Mouse (Mus musculus) macrophage (primary cell): Measurements from ENCODE around the gene Itga1. TPM values are rescaled to one million over a fixed set of nuclear protein-coding genes. Genes with fewer than 3 reads are reported as not detected.

Experiments used
- H3K27ac ChIP-seq: fragments of 350-480 bp; formaldehyde crosslinking; 2 replicates; pipeline ENCODE4 v1.9.0; 2021
- H3K36me3 ChIP-seq: fragments of 350-480 bp; formaldehyde crosslinking; 2 replicates; pipeline ENCODE4 v1.9.0; 2021; ENCODE audit errors: inconsistent target
- H3K4me3 ChIP-seq: fragments of 350-480 bp; formaldehyde crosslinking; 2 replicates; pipeline ENCODE4 v1.9.0; 2021; ENCODE audit errors: inconsistent target
- H3K79me2 ChIP-seq: fragments of 350-480 bp; formaldehyde crosslinking; 2 replicates; pipeline ENCODE4 v1.9.0; 2021; ENCODE audit errors: inconsistent target
- WGBS: methylation state at CpG from one replicate; pipeline ENCODE4 v1.1.7; 2026; ENCODE audit warnings: inconsistent platforms; ENCODE audit not compliant: missing documents; 5-methylcytosine and 5-hydroxymethylcytosine counted together
- polyA plus RNA-seq: library from polyadenylated mRNA; stranded (reverse); fragments of 250-400 nt; gene quantifications from 3 replicates; pipeline ENCODE4 v1.2.4, GENCODE M21; 2018; ENCODE audit warnings: inconsistent platforms

The Itga1 gene
- polyA plus RNA-seq, 1 experiment from 2014 or later = 0.33 TPM

DNA sequence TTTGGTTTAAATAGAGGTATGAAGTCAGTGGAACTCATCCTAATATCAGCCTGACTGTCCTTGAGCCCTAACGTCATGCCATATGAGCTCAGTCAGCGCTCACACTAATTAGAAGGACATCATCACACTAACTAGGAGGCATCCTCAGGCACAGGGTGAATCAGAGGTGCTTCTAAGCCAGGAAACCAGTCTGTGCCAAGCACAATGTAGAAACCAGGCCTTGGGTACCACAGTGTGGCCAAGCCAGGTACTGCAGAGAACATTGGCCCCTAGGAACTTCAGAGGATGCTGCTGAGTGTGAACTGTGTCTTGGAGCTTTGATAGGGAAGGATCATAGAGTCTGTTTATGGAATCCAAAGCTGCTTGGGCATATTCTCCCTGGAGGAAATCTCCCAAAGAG is 137.5 kb downstream of the Itga1 start:
- H3K36me3 ChIP-seq = no peaks in the 10 kb centered on the region
- H3K4me3 ChIP-seq = no peak overlapping the region
- WGBS = 64% methylated on average over 2 of the region's 2 CpGs
- no peaks in the 10 kb centered on the region for H3K79me2 ChIP-seq
- no peak overlapping the region for H3K27ac ChIP-seq

DNA sequence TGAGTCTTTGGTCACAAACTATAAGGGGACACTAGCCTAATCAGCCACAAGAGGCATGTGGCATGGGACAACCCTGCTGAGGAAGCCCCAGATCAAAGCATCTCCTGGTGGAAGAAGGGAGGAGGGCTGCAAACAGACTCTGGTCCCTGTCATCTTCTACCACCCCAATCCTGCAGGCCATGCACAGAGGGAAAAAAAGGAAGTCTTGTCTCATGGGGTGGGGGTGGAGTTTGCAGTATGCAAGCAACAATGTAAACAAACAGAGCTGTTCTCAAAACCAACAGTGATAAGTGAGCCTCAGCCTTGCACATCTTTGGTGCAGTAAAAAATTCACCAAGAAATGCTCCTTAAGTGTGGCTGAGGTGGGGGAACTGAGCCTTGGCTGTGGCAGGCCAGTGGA is 147.2 kb downstream of the Itga1 start:
- H3K27ac ChIP-seq = no peak overlapping the region
- H3K36me3 ChIP-seq = no peaks in the 10 kb centered on the region
- H3K79me2 ChIP-seq = no peaks in the 10 kb centered on the region
- H3K4me3 ChIP-seq = no peak overlapping the region

DNA sequence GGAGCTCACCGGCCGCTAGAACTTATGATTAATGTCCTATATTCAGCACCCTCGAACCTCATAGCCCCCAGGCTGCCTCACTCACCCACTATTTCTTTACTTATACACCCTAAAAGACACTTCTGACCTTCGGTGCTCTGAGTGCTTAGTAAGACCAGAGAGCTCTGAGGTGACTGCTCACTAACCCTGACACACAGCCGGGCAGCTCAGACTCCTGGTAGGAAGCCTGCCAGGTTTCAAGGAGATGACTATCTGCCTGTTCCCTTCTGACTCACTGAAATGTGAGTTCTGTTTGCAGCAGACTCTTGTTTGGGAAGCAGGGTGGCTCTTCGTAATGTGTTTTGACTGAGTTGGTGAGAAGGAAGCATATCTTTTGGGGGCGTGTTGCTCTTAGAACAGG is 168.2 kb downstream of the Itga1 start:
- Histone ChIP-seq H3K4me3 (no peak overlapping the region), H3K79me2 (no peaks in the 10 kb centered on the region), H3K27ac (no peak overlapping the region), H3K36me3 (no peaks in the 10 kb centered on the region)
- 61% methylated on average over 7 of the region's 7 CpGs for whole genome bisulfite sequencing

DNA sequence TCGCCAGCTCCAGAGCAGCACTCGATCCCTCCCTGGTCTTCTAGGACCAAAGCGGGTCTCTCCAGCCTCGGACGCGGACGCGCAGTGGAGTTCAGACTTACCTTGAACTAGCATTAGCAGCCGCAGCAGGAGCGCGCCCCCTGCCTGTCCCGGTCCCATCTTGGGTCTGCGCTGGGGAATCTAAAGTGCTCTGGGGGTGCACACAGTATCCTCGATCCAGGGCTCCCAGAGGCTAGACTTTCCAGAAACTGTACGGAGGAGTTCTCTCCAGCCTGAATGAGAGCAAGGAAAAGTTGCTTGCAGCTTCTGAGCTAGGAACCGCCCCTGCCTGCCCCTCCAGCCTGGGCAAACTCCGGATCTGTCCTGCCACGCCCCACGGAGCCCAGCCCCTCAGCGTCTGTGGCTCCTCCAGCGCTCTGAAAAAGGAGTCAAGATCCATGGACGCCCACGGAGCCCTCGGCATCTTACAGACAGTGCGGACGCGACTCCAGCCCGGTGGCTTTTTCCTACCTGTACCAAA is 169.9 kb downstream of the Itga1 start, which contains the start of gene Itga2:
Gene Itga2, minus strand, starts transcription at position 326 of the 520 bp plus-strand sequence.
- Histone ChIP-seq H3K4me3 (peak within 1 kb of the TSS; percentile 28), H3K36me3 (no peaks in the 10 kb centered on the region), H3K27ac (no peak within 1 kb of the TSS), H3K79me2 (no peaks in the 10 kb centered on the region)
- WGBS = 2% methylated on average over 28 of the region's 28 CpGs

DNA sequence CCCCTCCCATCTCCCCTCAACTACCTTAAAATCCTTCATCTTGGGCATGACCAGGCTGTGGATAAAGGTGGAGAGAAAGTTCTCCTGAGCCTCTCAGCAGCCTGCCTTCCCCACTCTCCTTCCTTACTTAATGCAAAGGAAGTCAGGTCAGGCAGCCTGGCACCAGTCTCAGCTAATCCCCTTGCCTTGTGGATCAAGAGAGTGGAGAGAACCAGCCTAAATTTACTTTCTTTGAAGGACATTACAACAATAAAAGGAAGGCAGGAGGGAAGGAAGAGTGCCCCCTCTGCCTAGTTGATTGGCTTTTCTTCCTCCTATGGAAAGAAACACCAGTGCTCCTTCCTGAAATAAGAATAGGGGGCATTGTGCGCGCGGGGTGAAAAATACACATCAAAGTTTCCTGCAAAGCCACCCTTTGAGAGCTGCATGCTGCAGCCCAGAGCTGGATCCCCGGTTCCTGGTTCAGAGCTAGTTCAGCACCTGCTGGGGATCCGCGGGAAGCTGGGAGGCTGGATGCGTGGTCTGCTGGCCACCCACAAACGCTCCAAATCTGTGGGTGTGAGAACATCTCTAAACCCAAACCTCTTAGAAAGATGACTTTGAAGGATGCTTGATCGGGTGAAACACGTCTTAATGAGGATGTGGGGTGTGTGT is 170.6 kb downstream of the Itga1 start:
- no peaks in the 10 kb centered on the region for H3K36me3 ChIP-seq
- H3K79me2 ChIP-seq = no peaks in the 10 kb centered on the region
- no peak overlapping the region for H3K27ac ChIP-seq
- peak overlapping the region; percentile 28; the same call in 1 of the 2 replicates for H3K4me3 ChIP-seq
- WGBS = 0% methylated on average over 7 of the region's 10 CpGs

DNA sequence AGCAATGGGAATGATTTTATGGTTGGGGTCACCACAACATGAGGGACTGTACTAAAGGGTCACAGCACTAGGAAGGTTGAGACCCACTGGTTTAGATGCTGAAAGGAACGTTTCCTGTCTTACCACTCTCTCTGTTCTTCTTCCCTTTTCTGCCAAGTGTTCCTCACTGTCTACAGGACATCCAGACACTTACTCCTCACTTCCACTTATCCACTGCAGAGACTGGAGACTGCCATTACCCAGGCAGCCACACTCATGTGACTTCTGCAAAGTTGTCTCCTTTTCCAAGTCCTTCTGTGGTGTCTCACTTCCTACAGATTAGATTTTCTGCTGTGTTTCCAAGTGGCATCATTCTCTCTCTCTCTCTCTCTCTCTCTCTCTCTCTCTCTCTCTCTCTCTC is 177.0 kb downstream of the Itga1 start:
- Histone ChIP-seq H3K4me3 (no peak overlapping the region), H3K79me2 (no peaks in the 10 kb centered on the region), H3K36me3 (no peaks in the 10 kb centered on the region), H3K27ac (no peak overlapping the region)
- WGBS = 0% methylated on average over 1 of the region's 1 CpGs

DNA sequence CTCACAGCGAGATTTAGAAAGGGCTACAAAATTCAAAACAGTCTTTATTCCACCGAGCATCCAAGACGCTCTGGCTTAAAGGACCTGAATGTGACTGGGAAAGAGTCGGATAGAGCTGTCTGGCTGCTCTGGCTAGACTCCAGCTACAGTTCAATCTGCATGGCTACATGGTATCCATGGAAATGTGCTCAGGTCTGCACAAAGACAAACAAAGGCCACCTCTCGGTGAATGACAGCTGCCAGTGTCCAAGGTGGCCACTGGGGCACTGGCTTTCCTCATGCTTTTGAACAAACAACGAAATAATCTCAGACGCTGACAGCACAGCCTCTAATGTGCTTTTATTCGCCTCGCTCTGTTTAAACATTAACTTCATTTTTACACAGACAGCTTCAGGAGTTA is 178.4 kb downstream of the Itga1 start:
- H3K4me3 ChIP-seq = no peak overlapping the region
- H3K36me3 ChIP-seq = no peaks in the 10 kb centered on the region
- no peak overlapping the region for H3K27ac ChIP-seq
- 97% methylated on average over 9 of the region's 9 CpGs for WGBS
- H3K79me2 ChIP-seq = no peaks in the 10 kb centered on the region

DNA sequence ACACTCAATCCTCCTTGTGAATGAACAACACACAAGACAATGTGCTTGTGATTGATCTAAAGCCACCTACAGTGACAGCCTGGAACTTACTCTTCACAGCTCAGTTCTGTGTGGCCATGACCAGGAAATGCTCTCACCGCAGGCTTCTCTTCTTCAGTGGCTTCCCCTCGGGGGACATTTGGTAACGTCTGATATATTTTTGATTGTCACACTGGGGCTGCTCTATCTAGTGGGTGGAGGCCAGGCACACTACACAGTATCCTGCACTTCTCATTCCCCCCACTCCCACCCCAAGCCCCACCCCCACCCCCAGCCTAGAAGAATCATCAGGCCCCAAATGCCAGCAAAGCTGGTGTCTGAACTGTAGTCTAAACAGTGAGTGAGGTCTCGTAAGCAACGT is 186.0 kb downstream of the Itga1 start:
- no peak overlapping the region for H3K27ac ChIP-seq
- 10% methylated on average over 3 of the region's 5 CpGs for WGBS
- H3K79me2 ChIP-seq = no peaks in the 10 kb centered on the region
- no peak overlapping the region for H3K4me3 ChIP-seq
- no peaks in the 10 kb centered on the region for H3K36me3 ChIP-seq

DNA sequence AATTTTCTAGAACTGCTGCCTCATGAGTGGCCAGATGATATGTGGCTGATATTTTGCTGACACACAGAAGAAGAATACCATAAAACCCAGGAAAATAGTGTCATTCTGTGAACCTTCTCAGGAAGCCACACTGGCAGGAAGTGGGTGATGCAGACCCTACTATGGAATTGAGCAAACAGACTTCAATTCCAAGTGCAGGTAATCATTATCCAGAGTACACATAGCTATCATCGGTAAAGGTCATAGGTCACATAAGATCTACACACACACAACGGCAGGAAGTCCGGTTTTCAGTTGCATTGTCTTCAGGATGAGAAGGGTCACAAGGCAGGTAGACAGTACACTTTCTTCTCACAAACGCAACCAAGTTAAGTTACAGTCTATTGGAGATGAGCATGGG is 186.8 kb downstream of the Itga1 start:
- Histone ChIP-seq H3K4me3 (no peak overlapping the region), H3K36me3 (no peaks in the 10 kb centered on the region), H3K79me2 (no peaks in the 10 kb centered on the region), H3K27ac (no peak overlapping the region)
- WGBS = 78% methylated on average over 3 of the region's 4 CpGs

DNA sequence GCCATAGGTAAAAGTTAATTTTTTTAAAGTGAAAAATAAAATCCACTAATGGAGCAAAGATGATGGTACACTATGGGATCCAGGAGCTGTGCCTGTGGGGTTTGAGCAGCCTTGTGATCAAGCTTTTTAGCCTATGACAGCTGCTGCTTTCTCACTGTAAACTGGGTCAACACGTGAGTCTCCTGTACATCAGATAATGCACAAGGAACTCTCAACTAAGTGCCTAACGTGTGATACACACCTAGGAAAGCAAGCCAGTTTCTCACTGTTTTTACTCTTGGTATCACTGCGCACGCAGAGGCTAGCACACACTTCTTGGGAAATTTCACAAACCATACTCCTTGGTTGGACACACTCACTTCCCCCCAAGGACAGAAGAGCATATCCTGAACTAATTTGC is 187.2 kb downstream of the Itga1 start:
- 46% methylated on average over 4 of the region's 4 CpGs for WGBS
- Histone ChIP-seq H3K4me3 (no peak overlapping the region), H3K27ac (no peak overlapping the region), H3K36me3 (no peaks in the 10 kb centered on the region), H3K79me2 (no peaks in the 10 kb centered on the region)

DNA sequence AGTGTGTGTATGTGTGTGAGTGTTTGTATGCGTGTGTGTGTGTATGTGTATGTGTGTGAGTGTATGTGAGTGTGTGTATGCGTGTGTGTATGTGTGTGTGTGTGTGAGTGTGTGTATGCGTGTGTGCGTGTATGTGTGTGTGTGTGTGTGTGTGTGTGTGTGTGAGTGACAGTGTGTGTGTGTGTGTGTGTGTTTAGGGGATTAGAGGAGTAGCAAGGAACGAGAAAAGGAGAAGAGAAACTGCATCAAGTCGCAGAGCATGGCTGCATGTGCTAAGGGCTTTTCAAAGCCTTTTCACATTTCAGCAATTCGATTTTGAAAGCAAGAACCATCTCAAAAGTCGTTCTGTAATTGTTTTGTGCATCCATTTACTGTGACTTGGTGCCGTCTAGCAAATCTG is 191.1 kb downstream of the Itga1 start:
- Histone ChIP-seq H3K27ac (no peak overlapping the region), H3K79me2 (no peaks in the 10 kb centered on the region), H3K36me3 (no peaks in the 10 kb centered on the region), H3K4me3 (no peak overlapping the region)
- WGBS = 52% methylated on average over 9 of the region's 9 CpGs

DNA sequence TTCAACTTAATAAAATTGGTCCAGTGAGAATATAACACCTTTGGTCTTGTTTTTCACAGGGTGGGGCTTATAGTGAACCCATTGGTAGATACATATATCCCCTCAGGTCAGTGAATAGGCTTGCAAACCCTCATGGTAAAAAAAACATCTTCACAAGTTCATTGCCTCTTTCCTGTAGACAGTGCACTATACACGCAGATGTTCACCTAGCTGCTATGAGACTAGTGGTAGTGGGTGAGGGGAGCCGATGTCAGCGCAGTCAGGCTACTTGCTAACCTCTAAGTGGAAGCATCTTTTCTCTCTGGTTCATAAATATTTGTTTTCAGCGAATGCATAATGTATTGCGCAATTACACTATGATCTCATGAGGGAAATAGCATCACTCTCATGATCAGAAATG is 192.2 kb downstream of the Itga1 start:
- 90% methylated on average over 5 of the region's 5 CpGs for WGBS
- H3K4me3 ChIP-seq = no peak overlapping the region
- no peaks in the 10 kb centered on the region for H3K36me3 ChIP-seq
- no peak overlapping the region for H3K27ac ChIP-seq
- no peaks in the 10 kb centered on the region for H3K79me2 ChIP-seq

DNA sequence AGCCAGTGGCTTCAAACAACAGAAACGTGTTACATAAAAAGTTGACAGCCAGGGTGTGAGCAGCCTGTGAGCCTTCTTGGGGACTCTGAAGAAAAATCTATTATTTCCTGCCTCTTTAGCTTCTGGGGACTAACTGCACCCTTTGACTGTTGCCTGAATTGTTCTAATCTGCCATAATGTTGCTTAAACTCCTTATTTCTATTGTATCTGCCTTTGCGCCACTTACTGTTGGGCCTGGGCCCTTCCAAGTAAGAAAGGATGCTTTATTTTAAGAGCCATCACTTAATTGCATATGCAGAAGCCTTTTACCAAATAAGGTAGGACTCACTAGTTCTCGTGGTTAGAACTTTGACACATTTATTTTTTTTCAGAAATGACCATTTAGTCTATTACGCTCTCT is 193.9 kb downstream of the Itga1 start:
- Histone ChIP-seq H3K4me3 (no peak overlapping the region), H3K79me2 (no peaks in the 10 kb centered on the region), H3K36me3 (no peaks in the 10 kb centered on the region), H3K27ac (no peak overlapping the region)
- 87% methylated on average over 4 of the region's 4 CpGs for WGBS
